Comparison of ENCODE assay signal across 13 mouse cellular contexts in the genomic region with DNA sequence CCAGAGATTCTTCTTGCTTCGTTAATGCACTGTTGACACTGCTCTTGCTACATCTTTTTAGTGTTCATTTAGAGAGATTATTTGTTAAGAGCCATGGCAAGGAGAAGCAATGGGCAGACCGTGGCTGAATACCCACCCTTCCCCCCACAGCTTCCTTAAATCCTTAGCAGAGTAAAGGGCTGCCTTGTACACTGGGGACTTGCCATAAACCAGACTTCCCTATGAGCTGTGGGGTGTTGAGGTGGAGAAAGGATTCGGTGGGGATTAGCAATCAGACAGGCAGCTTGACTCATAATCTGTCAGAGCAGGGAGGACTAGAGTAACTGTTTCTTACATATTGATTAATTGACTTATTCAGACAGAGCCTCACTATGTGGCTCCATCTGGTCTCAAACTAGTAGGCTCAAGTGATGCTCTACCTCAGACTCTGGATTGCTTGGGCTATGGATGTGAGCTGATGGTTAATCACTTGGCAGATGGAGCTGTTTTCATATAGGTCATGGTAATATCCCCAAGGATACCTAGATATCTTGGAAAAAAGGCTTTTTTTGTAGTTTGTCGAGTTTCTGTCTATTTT.
DNase-seq lines count a peak whose midpoint lies in the region; ATAC-seq lines count a peak whose summit lies in the region.
"Had no signal": no experiment of that assay in that cellular context is flagged by ENCODE, and none has a peak within 500 bp of the region (broad histone marks: within the 10 kb centered on the region; RNA-seq: fewer than 3 reads in every experiment).

No protein-coding gene starts in this region.

- no peaks in the 10 kb centered on the region for H3K27me3 ChIP-seq in lung, embryonic 15.5 days
- H3K27me3 ChIP-seq in forebrain, embryonic 11.5 days (ENCODE audit: control insufficient read depth, insufficient read depth, low read length) = no peaks in the 10 kb centered on the region
- no peaks in the 10 kb centered on the region for H3K27me3 ChIP-seq in hindbrain, embryonic 16.5 days (replicated peaks; ENCODE audit: control insufficient read depth, insufficient read depth, low read length)
- H3K27me3 ChIP-seq: kidney, embryonic 15.5 days had no signal

- no peak for DNase-seq in lung, adult 18-20 months
- no peak for DNase-seq in forebrain, embryonic 11.5 days (ENCODE audit: low spot score)
- peak; percentile 37 for DNase-seq in retina, embryonic 14.5 days (ENCODE audit: low spot score)
- no peak for DNase-seq in yolk sac, embryonic 10.5 days (ENCODE audit: low spot score)
- DNase-seq in thymus, postnatal 10 days (ENCODE audit: low spot score in 2 of 2) = no peak
- DNase-seq in kidney, adult 11 months = no peak
- DNase-seq: cerebellum, adult 11-12 months; gastrocnemius, postnatal 14 days; liver; lung, postnatal 4 days had no signal

- no peak overlapping the region for H3K9ac ChIP-seq in lung, embryonic 15.5 days
- no peak overlapping the region for H3K9ac ChIP-seq in forebrain, embryonic 11.5 days (ENCODE audit: low read length)
- H3K9ac ChIP-seq in hindbrain, embryonic 16.5 days (ENCODE audit: low read depth, low read length) = no peak overlapping the region
- H3K9ac ChIP-seq: kidney, embryonic 15.5 days had no signal

- H3K27ac ChIP-seq in lung, embryonic 15.5 days = no peak overlapping the region
- peak overlapping the region; percentile 14; the same call in 1 of the 2 replicates for H3K27ac ChIP-seq in forebrain, embryonic 11.5 days (ENCODE audit: low read depth, low read length)
- peak overlapping the region; percentile 59 for H3K27ac ChIP-seq in hindbrain, embryonic 16.5 days (ENCODE audit: low read depth, low read length)
- H3K27ac ChIP-seq: kidney, embryonic 15.5 days had no signal

- H3K36me3 ChIP-seq in lung, embryonic 15.5 days = no peaks in the 10 kb centered on the region
- H3K36me3 ChIP-seq in forebrain, embryonic 11.5 days (ENCODE audit: control insufficient read depth, insufficient read depth, low read length) = no peaks in the 10 kb centered on the region
- H3K36me3 ChIP-seq in hindbrain, embryonic 16.5 days (ENCODE audit: control insufficient read depth, insufficient read depth, low read length) = no peaks in the 10 kb centered on the region
- H3K36me3 ChIP-seq: kidney, embryonic 15.5 days had no signal

- ATAC-seq in lung, embryonic 15.5 days (ENCODE audit: borderline replicate concordance, extremely low read depth, low FRiP score, low TSS enrichment) = 0 out of 2 replicates have a peak, but pooled peaks have one; percentile 27
- ATAC-seq in forebrain, embryonic 11.5 days (replicated peaks; ENCODE audit: low FRiP score) = no peak
- ATAC-seq in hindbrain, embryonic 16.5 days = peak; percentile 52

- H3K4me1 ChIP-seq in lung, embryonic 15.5 days = 0 out of 2 replicates have a peak, but pooled peaks cover 5% of the 10 kb centered on the region
- H3K4me1 ChIP-seq in forebrain, embryonic 11.5 days (replicated peaks; ENCODE audit: control insufficient read depth, insufficient read depth, low read length) = peaks cover 13% of the 10 kb centered on the region; the same call in 1 of the 2 replicates
- no peaks in the 10 kb centered on the region; the same call in 1 of the 2 replicates for H3K4me1 ChIP-seq in hindbrain, embryonic 16.5 days (ENCODE audit: control insufficient read depth, insufficient read depth, low read depth, low read length)

- no peak overlapping the region for H3K4me2 ChIP-seq in lung, embryonic 15.5 days
- no peak overlapping the region for H3K4me2 ChIP-seq in forebrain, embryonic 11.5 days (ENCODE audit: low read depth, low read length, severe bottlenecking)
- no peak overlapping the region for H3K4me2 ChIP-seq in hindbrain, embryonic 16.5 days (ENCODE audit: low read length)
- H3K4me2 ChIP-seq: kidney, embryonic 15.5 days had no signal

- 32% methylated on average over 4 of the region's 4 CpGs for WGBS in lung, embryonic 15.5 days
- WGBS in forebrain, embryonic 11.5 days = 44% methylated on average over 4 of the region's 4 CpGs
- WGBS in hindbrain, embryonic 16.5 days = 26% methylated on average over 4 of the region's 4 CpGs

- H3K9me3 ChIP-seq in lung, embryonic 15.5 days = no peaks in the 10 kb centered on the region
- no peaks in the 10 kb centered on the region for H3K9me3 ChIP-seq in forebrain, embryonic 11.5 days (ENCODE audit: control insufficient read depth, low read length)
- H3K9me3 ChIP-seq in hindbrain, embryonic 16.5 days (ENCODE audit: control insufficient read depth, low read length) = no peaks in the 10 kb centered on the region
- H3K9me3 ChIP-seq: kidney, embryonic 15.5 days had no signal

- no peak overlapping the region for H3K4me3 ChIP-seq in lung, embryonic 15.5 days
- H3K4me3 ChIP-seq in forebrain, embryonic 11.5 days (ENCODE audit: low read depth, low read length) = no peak overlapping the region
- no peak overlapping the region for H3K4me3 ChIP-seq in hindbrain, embryonic 16.5 days (ENCODE audit: low read length)
- H3K4me3 ChIP-seq: kidney, embryonic 15.5 days had no signal
